Mouse (Mus musculus) small intestine, adult 2 months (tissue): ENCODE data around the gene Slc17a9. TPM values are rescaled to one million over a fixed set of nuclear protein-coding genes. Genes with fewer than 3 reads are reported as not detected.

Experiments used
- H3K27ac ChIP-seq: fragments of 200-500 bp; 2 replicates; pipeline ENCODE4 v1.5.1; 2012; ENCODE audit warnings: low read depth, low read length, control low read depth, inconsistent platforms; ENCODE audit not compliant: insufficient read depth
- H3K27me3 ChIP-seq: fragments of 200-500 bp; 2 replicates; pipeline ENCODE4 v1.6.1; 2012; ENCODE audit warnings: mild to moderate bottlenecking, moderate library complexity, low read length, inconsistent platforms; ENCODE audit not compliant: control insufficient read depth, insufficient read depth
- H3K36me3 ChIP-seq: fragments of 200-500 bp; 2 replicates; pipeline ENCODE4 v1.6.1; 2012; ENCODE audit warnings: mild to moderate bottlenecking, low read length, control low read depth, inconsistent platforms; ENCODE audit not compliant: control insufficient read depth, insufficient read depth
- H3K4me1 ChIP-seq: fragments of 200-500 bp; 2 replicates; pipeline ENCODE4 v1.6.1; 2012; ENCODE audit warnings: low read length, inconsistent platforms, mixed read lengths; ENCODE audit not compliant: control insufficient read depth, insufficient read depth, insufficient read length
- H3K4me3 ChIP-seq: fragments of 200-500 bp; 2 replicates; pipeline ENCODE4 v1.5.1; 2012; ENCODE audit warnings: low read depth, mild to moderate bottlenecking, control low read depth, inconsistent platforms, low read length, moderate library complexity
- CTCF ChIP-seq: fragments of 200-500 bp; IDR thresholded peaks from 2 replicates; pipeline ENCODE4 v1.5.1; 2012; ENCODE audit warnings: low read depth, mild to moderate bottlenecking, control low read depth, inconsistent platforms, low read length, moderate library complexity, mixed read lengths; ENCODE audit not compliant: insufficient replicate concordance, insufficient read length; ENCODE audit errors: extremely low read depth
- POLR2A ChIP-seq: fragments of 200-500 bp; IDR thresholded peaks from 2 replicates; pipeline ENCODE4 v1.6.1; 2012; ENCODE audit warnings: low read depth, mild to moderate bottlenecking, control low read depth, inconsistent platforms, low read length, moderate library complexity
- WGBS: fragments of 180-500 bp; shearing (Covaris S2); methylation state at CpG from one replicate; pipeline ENCODE4 v1.1.7; 2018; 5-methylcytosine and 5-hydroxymethylcytosine counted together
- polyA plus RNA-seq: library from polyadenylated mRNA; depleted of rRNA; stranded (reverse); fragments of >200 nt; gene quantifications from 2 replicates; pipeline ENCODE4 v1.2.3, GENCODE M21; 2012

Slc17a9 gene
- polyA plus RNA-seq, 1 experiment, result 13.4 TPM

- WGBS, result 27% methylated on average over 4 of the region's 4 CpGs
- TF ChIP-seq CTCF, result no peak
- no peak for TF ChIP-seq POLR2A
- H3K27ac ChIP-seq, result no peak overlapping the region
- peaks cover 6% of the 10 kb centered on the region for H3K36me3 ChIP-seq
- no peaks in the 10 kb centered on the region for H3K27me3 ChIP-seq
- H3K4me3 ChIP-seq, result no peak overlapping the region
- H3K4me1 ChIP-seq, result peaks cover 21% of the 10 kb centered on the region
These were observed 2.6 kb downstream of the Slc17a9 start for GRCm38 (mm10) chr2:180727613-180728021.

DNA sequence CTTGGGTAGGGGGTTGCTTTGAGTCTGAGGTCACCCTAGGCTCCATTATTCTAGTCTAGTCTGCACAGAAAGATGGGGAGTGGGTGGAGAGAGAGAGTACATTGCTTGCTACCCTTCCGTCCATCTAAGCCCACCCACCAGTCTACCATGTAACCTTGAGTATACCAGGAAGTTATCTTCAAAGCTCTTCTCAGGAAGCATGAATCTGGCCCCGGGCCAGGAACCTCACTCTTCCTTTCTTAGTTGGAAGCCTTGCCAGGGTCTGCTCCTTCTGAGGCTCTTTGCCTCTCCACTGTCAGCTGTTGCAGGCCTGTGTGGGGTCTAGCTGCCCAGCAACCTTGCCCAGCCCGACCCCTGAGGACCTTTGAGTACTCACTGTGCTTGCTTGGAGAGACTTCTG lies 6.0 kb downstream of the Slc17a9 start:
- no peak for TF ChIP-seq CTCF
- no peak for TF ChIP-seq POLR2A
- Histone ChIP-seq H3K4me1 (peaks cover 13% of the 10 kb centered on the region), H3K27me3 (no peaks in the 10 kb centered on the region), H3K27ac (no peak overlapping the region), H3K36me3 (no peaks in the 10 kb centered on the region), H3K4me3 (no peak overlapping the region)
- 48% methylated on average over 3 of the region's 3 CpGs for WGBS

DNA sequence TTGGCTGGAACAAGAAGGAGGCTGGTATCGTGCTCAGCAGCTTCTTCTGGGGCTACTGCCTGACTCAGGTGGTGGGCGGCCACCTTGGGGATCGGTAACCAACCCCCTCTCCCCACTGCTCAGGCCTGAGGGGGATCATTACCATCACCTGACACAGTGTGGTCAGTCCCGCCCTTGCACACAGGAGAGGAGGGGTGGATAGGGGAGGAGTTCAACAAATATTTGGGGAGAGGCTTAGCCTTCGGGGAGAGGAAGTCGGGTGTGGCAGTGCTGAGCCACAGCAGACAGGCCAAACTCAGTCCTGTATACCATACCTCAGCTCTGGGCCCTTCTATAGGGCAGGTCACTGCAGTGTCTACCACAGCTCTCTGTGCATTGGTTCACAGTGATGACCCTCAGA lies 6.9 kb downstream of the Slc17a9 start:
- whole genome bisulfite sequencing, result 35% methylated on average over 6 of the region's 6 CpGs
- no peak for TF ChIP-seq CTCF
- no peak for TF ChIP-seq POLR2A
- H3K27me3 ChIP-seq, result no peaks in the 10 kb centered on the region
- peak overlapping the region; percentile 24 for H3K4me3 ChIP-seq
- no peak overlapping the region for H3K27ac ChIP-seq
- H3K36me3 ChIP-seq, result no peaks in the 10 kb centered on the region
- H3K4me1 ChIP-seq, result peaks cover 10% of the 10 kb centered on the region

DNA sequence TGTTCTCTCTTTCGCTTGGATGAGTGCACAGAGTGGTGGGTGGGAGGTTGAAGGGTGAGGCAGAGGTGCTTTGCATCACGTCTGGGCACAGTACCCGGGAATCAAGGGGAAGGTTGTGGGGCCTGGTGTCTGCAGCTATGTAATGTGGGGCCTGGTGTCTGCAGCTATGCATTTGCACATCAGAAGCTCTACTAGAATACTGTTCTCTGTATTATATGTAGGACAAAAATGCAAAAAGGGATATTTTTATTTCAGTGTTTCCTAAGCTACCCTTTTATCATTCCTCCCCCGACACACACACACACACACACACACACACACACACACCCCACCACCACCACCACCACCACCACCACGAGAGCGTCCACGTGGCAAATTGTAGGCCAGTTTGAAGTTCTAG lies 10.2 kb downstream of the Slc17a9 start:
- H3K36me3 ChIP-seq, result no peaks in the 10 kb centered on the region
- H3K4me1 ChIP-seq, result peaks cover 9% of the 10 kb centered on the region
- H3K27me3 ChIP-seq, result no peaks in the 10 kb centered on the region
- H3K27ac ChIP-seq, result no peak overlapping the region
- TF ChIP-seq CTCF (no peak), POLR2A (no peak)
- WGBS, result 84% methylated on average over 7 of the region's 7 CpGs
- H3K4me3 ChIP-seq, result no peak overlapping the region

GRCm38 (mm10) chr2:180737984-180738383 lies 12.9 kb downstream of the Slc17a9 start:
- Histone ChIP-seq H3K4me3 (no peak overlapping the region), H3K36me3 (no peaks in the 10 kb centered on the region), H3K4me1 (no peaks in the 10 kb centered on the region), H3K27ac (no peak overlapping the region), H3K27me3 (no peaks in the 10 kb centered on the region)
- 75% methylated on average over 2 of the region's 2 CpGs for WGBS
- TF ChIP-seq POLR2A (no peak), CTCF (no peak)

- TF ChIP-seq POLR2A (no peak), CTCF (no peak)
- Histone ChIP-seq H3K4me3 (no peak overlapping the region), H3K27ac (no peak overlapping the region), H3K4me1 (no peaks in the 10 kb centered on the region), H3K27me3 (no peaks in the 10 kb centered on the region), H3K36me3 (no peaks in the 10 kb centered on the region)
- 42% methylated on average over 3 of the region's 3 CpGs for WGBS
These were observed 15.3 kb downstream of the Slc17a9 start for GRCm38 (mm10) chr2:180740349-180740748.

DNA sequence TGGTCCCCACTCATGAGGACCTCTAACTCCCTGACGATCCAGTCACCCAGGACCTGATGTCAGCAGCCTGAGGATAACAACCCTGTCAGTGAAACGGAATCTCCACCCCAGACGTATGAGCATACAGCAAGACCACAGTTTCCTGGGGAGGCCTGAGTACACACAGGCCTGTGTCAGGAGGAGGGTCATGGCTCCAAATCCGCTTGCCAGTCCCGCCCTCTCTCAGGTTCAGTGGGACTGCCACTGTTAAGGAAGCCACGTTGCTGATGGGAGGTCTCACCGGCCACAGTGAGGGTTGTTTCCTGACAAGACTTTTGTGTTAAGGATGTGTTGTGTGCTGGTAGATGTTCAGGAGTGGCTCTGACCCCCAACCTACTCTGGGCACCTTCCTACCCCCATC lies 16.4 kb downstream of the Slc17a9 start:
- no peak overlapping the region for H3K4me3 ChIP-seq
- H3K27me3 ChIP-seq, result no peaks in the 10 kb centered on the region
- H3K36me3 ChIP-seq, result no peaks in the 10 kb centered on the region
- no peak overlapping the region for H3K27ac ChIP-seq
- no peak for TF ChIP-seq CTCF
- WGBS, result 50% methylated on average over 7 of the region's 7 CpGs
- H3K4me1 ChIP-seq, result no peaks in the 10 kb centered on the region

DNA sequence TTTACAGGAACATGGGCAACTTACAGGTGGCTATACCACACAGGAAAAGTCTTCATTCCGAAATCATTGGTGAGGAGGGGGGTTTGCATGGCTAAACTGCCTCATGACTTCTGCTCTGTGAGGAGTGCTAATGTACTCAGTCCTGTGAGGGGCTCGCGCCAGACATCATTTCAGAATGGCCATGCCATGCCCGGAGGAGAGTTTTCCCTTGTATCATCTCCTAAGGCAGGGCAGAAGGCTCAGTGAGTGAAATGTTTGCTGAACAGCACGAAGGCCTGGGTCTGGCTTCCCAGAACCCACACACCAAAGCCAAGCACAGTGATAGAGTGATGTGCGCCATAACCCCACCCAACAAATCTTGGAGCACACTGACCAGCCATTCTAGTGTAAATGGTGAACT lies 17.8 kb downstream of the Slc17a9 start:
- no peaks in the 10 kb centered on the region for H3K36me3 ChIP-seq
- WGBS, result 79% methylated on average over 6 of the region's 6 CpGs
- no peak for TF ChIP-seq CTCF
- no peak overlapping the region for H3K4me3 ChIP-seq
- H3K4me1 ChIP-seq, result no peaks in the 10 kb centered on the region
- H3K27me3 ChIP-seq, result no peaks in the 10 kb centered on the region
- H3K27ac ChIP-seq, result no peak overlapping the region
